Mouse (Mus musculus) ES-Bruce4 (cell line): ENCODE measurements around the gene Pdhb. TPM values are rescaled to one million over a fixed set of nuclear protein-coding genes. Genes with fewer than 3 reads are reported as not detected.

Experiments used
- H3K27ac ChIP-seq: 2 replicates; pipeline ENCODE4 v1.5.1; 2012; ENCODE audit warnings: low read length, inconsistent platforms; ENCODE audit not compliant: insufficient read depth
- H3K27me3 ChIP-seq: 2 replicates; pipeline ENCODE4 v1.6.1; 2012; ENCODE audit warnings: mild to moderate bottlenecking, low read length, inconsistent platforms; ENCODE audit not compliant: control insufficient read depth, poor library complexity, insufficient read depth, severe bottlenecking
- H3K36me3 ChIP-seq: 2 replicates; pipeline ENCODE4 v1.6.1; 2012; ENCODE audit warnings: inconsistent platforms, mild to moderate bottlenecking, low read length, moderate library complexity; ENCODE audit not compliant: control insufficient read depth, poor library complexity, insufficient read depth, severe bottlenecking
- H3K4me1 ChIP-seq: one replicate; pipeline ENCODE4 v1.8.1; 2011; ENCODE audit warnings: low read length; ENCODE audit not compliant: control insufficient read depth, insufficient read depth
- H3K4me3 ChIP-seq: 2 replicates; pipeline ENCODE4 v1.5.1; 2011; ENCODE audit warnings: low read depth, mild to moderate bottlenecking, low read length
- H3K9ac ChIP-seq: 2 replicates; pipeline ENCODE4 v1.6.1; 2012; ENCODE audit warnings: low read depth, mild to moderate bottlenecking, inconsistent platforms; ENCODE audit not compliant: poor library complexity, severe bottlenecking
- H3K9me3 ChIP-seq: replicated peaks from 2 replicates; pipeline ENCODE4 v1.6.1; 2012; ENCODE audit warnings: mild to moderate bottlenecking, low read length, inconsistent platforms; ENCODE audit not compliant: control insufficient read depth, poor library complexity, insufficient read depth, severe bottlenecking
- CTCF ChIP-seq: IDR thresholded peaks from one replicate; pipeline ENCODE4 v1.8.1; 2011; ENCODE audit warnings: low read depth, low read length
- EP300 ChIP-seq: IDR thresholded peaks from 2 replicates; pipeline ENCODE4 v1.6.1; 2011; ENCODE audit warnings: low read depth, low read length; ENCODE audit not compliant: insufficient read depth
- POLR2A ChIP-seq: IDR thresholded peaks from one replicate; pipeline ENCODE4 v1.8.1; 2011; ENCODE audit warnings: low read length; ENCODE audit not compliant: insufficient read depth
- polyA plus RNA-seq: library from polyadenylated mRNA; stranded (reverse); fragments of >200 nt; gene quantifications from 2 replicates; pipeline ENCODE4 v1.2.4, GENCODE M21; 2011; ENCODE audit warnings: low read depth; ENCODE audit not compliant: missing spikeins, insufficient read depth, insufficient read length

Pdhb gene
- polyA plus RNA-seq, 1 experiment = 168 TPM

- no peaks in the 10 kb centered on the region for H3K4me1 ChIP-seq
- no peaks in the 10 kb centered on the region for H3K27me3 ChIP-seq
- TF ChIP-seq CTCF (no peak), EP300 (no peak), POLR2A (no peak)
- no peak overlapping the region for H3K4me3 ChIP-seq
- no peak overlapping the region for H3K9ac ChIP-seq
- no peak overlapping the region for H3K27ac ChIP-seq
- no peaks in the 10 kb centered on the region for H3K36me3 ChIP-seq
- H3K9me3 ChIP-seq = no peaks in the 10 kb centered on the region
Observed at GRCm38 (mm10) chr14:8148842-8149241, 24.0 kb downstream of the Pdhb start.

GRCm38 (mm10) chr14:8146611-8147223, 26.1 kb downstream of the Pdhb start:
- peaks cover 1% of the 10 kb centered on the region for H3K9me3 ChIP-seq
- H3K27ac ChIP-seq = no peak overlapping the region
- H3K4me3 ChIP-seq = no peak overlapping the region
- no peak for TF ChIP-seq CTCF
- no peak for TF ChIP-seq POLR2A
- TF ChIP-seq EP300 = no peak
- H3K9ac ChIP-seq = no peak overlapping the region
- H3K4me1 ChIP-seq = no peaks in the 10 kb centered on the region
- H3K36me3 ChIP-seq = peaks cover 3% of the 10 kb centered on the region
- H3K27me3 ChIP-seq = no peaks in the 10 kb centered on the region

- H3K4me1 ChIP-seq = no peaks in the 10 kb centered on the region
- no peak overlapping the region for H3K4me3 ChIP-seq
- H3K9ac ChIP-seq = no peak overlapping the region
- peaks cover 10% of the 10 kb centered on the region for H3K9me3 ChIP-seq
- H3K27ac ChIP-seq = no peak overlapping the region
- no peak for TF ChIP-seq EP300
- no peak for TF ChIP-seq CTCF
- TF ChIP-seq POLR2A = no peak
- peaks cover 5% of the 10 kb centered on the region for H3K36me3 ChIP-seq
- H3K27me3 ChIP-seq = no peaks in the 10 kb centered on the region
Observed at GRCm38 (mm10) chr14:8145594-8146558, 26.9 kb downstream of the Pdhb start.

GRCm38 (mm10) chr14:8141131-8141530, 31.7 kb downstream of the Pdhb start:
- no peak for TF ChIP-seq CTCF
- no peak for TF ChIP-seq POLR2A
- no peak for TF ChIP-seq EP300
- Histone ChIP-seq H3K36me3 (peaks cover 5% of the 10 kb centered on the region), H3K27ac (0 out of 2 replicates have a peak overlapping the region, but pooled peaks have one; percentile 54), H3K9me3 (peaks cover 12% of the 10 kb centered on the region), H3K4me3 (no peak overlapping the region), H3K9ac (no peak overlapping the region), H3K4me1 (no peaks in the 10 kb centered on the region), H3K27me3 (no peaks in the 10 kb centered on the region)

GRCm38 (mm10) chr14:8139724-8140710, 32.8 kb downstream of the Pdhb start:
- peaks cover 5% of the 10 kb centered on the region for H3K36me3 ChIP-seq
- H3K9ac ChIP-seq = no peak overlapping the region
- no peaks in the 10 kb centered on the region for H3K27me3 ChIP-seq
- H3K4me3 ChIP-seq = no peak overlapping the region
- peak overlapping the region; percentile 36; the same call in 1 of the 2 replicates for H3K27ac ChIP-seq
- H3K4me1 ChIP-seq = no peaks in the 10 kb centered on the region
- H3K9me3 ChIP-seq = peaks cover 12% of the 10 kb centered on the region
- TF ChIP-seq CTCF (no peak), EP300 (0 out of 2 replicates have a peak, but pooled peaks have one; percentile 39)
